Mouse (Mus musculus) liver, adult 2 months (tissue): ENCODE measurements around the gene Gadd45g.

Experiments used
- CTCF ChIP-seq: fragments of 200-500 bp; IDR thresholded peaks from 2 replicates; pipeline ENCODE4 v1.5.1; 2011; ENCODE audit warnings: low read depth, low read length, control low read depth
- POLR2A ChIP-seq: fragments of 200-500 bp; IDR thresholded peaks from 2 replicates; pipeline ENCODE4 v1.6.1; 2011; ENCODE audit warnings: low read length, control low read depth; ENCODE audit not compliant: insufficient read depth; ENCODE audit errors: extremely low read depth

- TF ChIP-seq CTCF (no peak), POLR2A (no peak)
Measured at GRCm38 (mm10) chr13:51834520-51834919, 12.0 kb upstream of the Gadd45g start.
